Mouse (Mus musculus): ENCODE results near the gene Actrt2. TPM values are rescaled to one million over a fixed set of nuclear protein-coding genes. Genes with fewer than 3 reads are reported as not detected.

Gene Actrt2
- polyA plus RNA-seq, 1 experiment from 2014 or later = not detected

DNA sequence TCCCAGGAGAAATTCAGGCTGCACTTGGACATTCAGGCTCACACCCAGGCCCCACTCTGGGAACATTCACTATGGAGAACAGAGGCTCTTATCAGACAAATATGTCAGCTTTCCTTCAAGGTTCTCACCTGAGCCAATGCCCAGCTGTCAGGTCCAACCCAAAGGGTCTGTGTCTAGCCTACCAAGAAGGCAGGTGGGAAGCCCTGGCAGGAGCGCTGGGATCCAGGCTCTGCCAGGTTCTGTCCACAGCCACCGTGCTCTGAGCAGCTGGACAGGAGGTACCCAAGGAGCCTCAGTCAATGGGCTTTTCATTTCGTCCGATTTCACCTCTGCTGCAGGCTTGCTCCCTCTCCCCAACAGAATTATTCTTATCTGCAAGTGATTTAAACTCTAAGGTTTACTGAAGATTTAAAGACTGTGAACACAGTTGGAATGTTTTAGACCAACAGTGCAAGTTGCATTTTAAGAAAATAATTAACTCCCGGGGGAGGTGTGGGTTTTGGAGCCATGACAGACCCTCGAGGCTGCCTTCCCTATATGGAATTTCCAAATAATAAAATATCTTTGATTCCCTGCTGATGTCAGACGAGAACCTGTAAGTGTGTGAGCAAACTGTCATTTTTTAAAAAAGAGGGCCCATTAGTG lies 35.9 kb upstream of the Actrt2 start:
- no peak for ATAC-seq (ENCODE audit: low FRiP score)
- WGBS = 72% methylated on average over 7 of the region's 7 CpGs

GRCm38 (mm10) chr4:154702931-154703330 lies 35.3 kb upstream of the Actrt2 start:
- Histone ChIP-seq H3K27me3 (ENCODE audit: control insufficient read depth, insufficient read depth, low read length) (no peaks in the 10 kb centered on the region), H3K9me3 (ENCODE audit: control insufficient read depth, low read length) (no peaks in the 10 kb centered on the region), H3K4me2 (replicated peaks) (no peak overlapping the region), H3K36me3 (replicated peaks; ENCODE audit: control insufficient read depth, insufficient read depth) (no peaks in the 10 kb centered on the region), H3K4me3 (replicated peaks; ENCODE audit: low read length) (no peak overlapping the region), H3K27ac (no peak overlapping the region), H3K9ac (no peak overlapping the region), H3K4me1 (replicated peaks; ENCODE audit: control insufficient read depth, insufficient read depth, low read length) (0 out of 2 replicates have a peak, but pooled peaks cover 1% of the 10 kb centered on the region)
- ATAC-seq (ENCODE audit: low FRiP score) (no peak), DNase-seq (ENCODE audit: low spot score) (no peak)
- WGBS = 89% methylated on average over 7 of the region's 7 CpGs

More for the DNA sequence above, 35.9 kb upstream of the Actrt2 start:
- Histone ChIP-seq H3K27ac (no peak overlapping the region), H3K27me3 (ENCODE audit: control insufficient read depth, insufficient read depth, low read length) (no peaks in the 10 kb centered on the region), H3K9ac (no peak overlapping the region), H3K9me3 (ENCODE audit: control insufficient read depth, low read length) (no peaks in the 10 kb centered on the region), H3K4me1 (replicated peaks; ENCODE audit: control insufficient read depth, insufficient read depth, low read length) (no peaks in the 10 kb centered on the region), H3K4me3 (replicated peaks; ENCODE audit: low read length) (no peak overlapping the region), H3K4me2 (replicated peaks) (no peak overlapping the region), H3K36me3 (replicated peaks; ENCODE audit: control insufficient read depth, insufficient read depth) (no peaks in the 10 kb centered on the region)
- DNase-seq (ENCODE audit: low spot score) = no peak

DNA sequence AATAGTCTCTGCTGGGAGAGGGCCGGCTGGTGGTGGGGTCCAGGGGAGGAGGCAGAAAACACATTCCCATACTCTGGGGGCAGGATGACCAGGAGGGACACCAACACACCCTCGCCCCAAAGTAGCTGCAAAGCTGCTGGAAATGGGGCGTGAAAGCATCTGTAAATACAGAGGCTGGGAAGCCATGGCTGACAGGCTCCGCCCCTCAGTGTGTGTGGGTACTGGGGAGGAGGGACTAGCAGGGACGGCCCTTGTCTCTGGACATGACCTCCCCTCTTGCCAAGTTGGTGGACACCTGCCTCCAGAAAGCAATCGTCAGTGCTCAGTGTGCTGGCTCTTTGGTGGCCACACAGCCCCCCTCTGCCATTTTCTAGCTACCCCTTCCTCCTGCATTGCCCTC lies 34.5 kb upstream of the Actrt2 start:
- Histone ChIP-seq H3K4me3 (replicated peaks; ENCODE audit: low read length) (no peak overlapping the region), H3K27me3 (ENCODE audit: control insufficient read depth, insufficient read depth, low read length) (no peaks in the 10 kb centered on the region), H3K4me2 (replicated peaks) (no peak overlapping the region), H3K27ac (no peak overlapping the region), H3K9ac (no peak overlapping the region), H3K9me3 (ENCODE audit: control insufficient read depth, low read length) (no peaks in the 10 kb centered on the region), H3K4me1 (replicated peaks; ENCODE audit: control insufficient read depth, insufficient read depth, low read length) (0 out of 2 replicates have a peak, but pooled peaks cover 3% of the 10 kb centered on the region), H3K36me3 (replicated peaks; ENCODE audit: control insufficient read depth, insufficient read depth) (no peaks in the 10 kb centered on the region)
- no peak for ATAC-seq (ENCODE audit: low FRiP score)
- 61% methylated on average over 6 of the region's 6 CpGs for WGBS
- no peak for DNase-seq (ENCODE audit: low spot score)

DNA sequence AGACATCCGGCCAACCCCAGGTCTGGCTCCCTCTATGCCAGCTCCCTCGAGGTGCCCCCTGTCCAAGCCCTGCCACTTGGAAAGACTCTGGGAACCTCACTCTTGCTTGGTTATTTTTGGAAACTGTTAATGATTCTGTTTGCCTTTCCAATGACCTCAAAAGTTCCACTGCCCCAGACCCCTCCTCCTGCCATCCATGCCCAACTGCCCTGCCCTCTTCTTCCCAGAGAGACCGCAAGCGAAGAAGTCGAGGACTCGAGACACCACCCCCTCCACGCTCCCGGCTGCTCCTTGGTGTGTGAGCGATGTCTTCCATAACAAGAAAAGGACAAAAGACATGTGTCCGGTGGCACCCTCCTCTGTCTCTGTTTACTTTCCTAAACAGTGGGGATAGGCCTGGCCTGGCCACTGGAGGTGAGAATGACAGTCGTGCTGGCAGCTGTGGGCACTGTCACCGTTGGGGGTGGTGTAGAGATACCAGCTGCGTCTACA lies 33.3 kb upstream of the Actrt2 start:
- H3K4me2 ChIP-seq (replicated peaks) = no peak overlapping the region
- H3K9me3 ChIP-seq (ENCODE audit: control insufficient read depth, low read length) = no peaks in the 10 kb centered on the region
- DNase-seq (ENCODE audit: low spot score) (no peak), ATAC-seq (ENCODE audit: low FRiP score) (no peak)
- H3K4me1 ChIP-seq (replicated peaks; ENCODE audit: control insufficient read depth, insufficient read depth, low read length) = 0 out of 2 replicates have a peak, but pooled peaks cover 3% of the 10 kb centered on the region
- H3K4me3 ChIP-seq (replicated peaks; ENCODE audit: low read length) = no peak overlapping the region
- 88% methylated on average over 13 of the region's 13 CpGs for WGBS
- no peak overlapping the region for H3K9ac ChIP-seq
- no peaks in the 10 kb centered on the region for H3K36me3 ChIP-seq (replicated peaks; ENCODE audit: control insufficient read depth, insufficient read depth)
- H3K27ac ChIP-seq = no peak overlapping the region
- H3K27me3 ChIP-seq (ENCODE audit: control insufficient read depth, insufficient read depth, low read length) = no peaks in the 10 kb centered on the region

DNA sequence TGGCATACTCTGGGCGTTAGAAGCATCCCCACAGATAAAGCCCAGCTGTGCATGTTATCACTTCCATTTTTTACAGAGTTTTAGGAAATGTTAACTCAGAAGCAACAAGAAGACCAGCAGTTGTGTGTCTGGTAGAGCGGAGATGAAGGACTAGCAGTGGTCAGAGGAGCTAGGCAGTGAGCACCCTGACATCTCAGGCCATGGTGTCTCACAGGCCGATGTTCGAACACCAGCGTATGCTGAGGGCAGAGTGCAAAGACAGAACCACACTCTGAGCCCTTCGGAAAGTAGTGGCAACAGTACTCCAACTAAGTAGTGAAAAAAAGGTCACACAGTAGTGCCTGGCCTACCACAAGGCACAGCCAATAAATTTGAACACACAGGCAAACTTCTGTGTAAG lies 32.8 kb upstream of the Actrt2 start:
- no peak overlapping the region for H3K9ac ChIP-seq
- DNase-seq (ENCODE audit: low spot score) (no peak), ATAC-seq (ENCODE audit: low FRiP score) (no peak)
- H3K4me3 ChIP-seq (replicated peaks; ENCODE audit: low read length) = no peak overlapping the region
- H3K27ac ChIP-seq = no peak overlapping the region
- H3K9me3 ChIP-seq (ENCODE audit: control insufficient read depth, low read length) = no peaks in the 10 kb centered on the region
- H3K4me2 ChIP-seq (replicated peaks) = no peak overlapping the region
- no peaks in the 10 kb centered on the region for H3K36me3 ChIP-seq (replicated peaks; ENCODE audit: control insufficient read depth, insufficient read depth)
- WGBS = 91% methylated on average over 6 of the region's 6 CpGs
- H3K27me3 ChIP-seq (ENCODE audit: control insufficient read depth, insufficient read depth, low read length) = no peaks in the 10 kb centered on the region
- H3K4me1 ChIP-seq (replicated peaks; ENCODE audit: control insufficient read depth, insufficient read depth, low read length) = 0 out of 2 replicates have a peak, but pooled peaks cover 3% of the 10 kb centered on the region

GRCm38 (mm10) chr4:154699236-154699635 lies 31.6 kb upstream of the Actrt2 start:
- Histone ChIP-seq H3K36me3 (replicated peaks; ENCODE audit: control insufficient read depth, insufficient read depth) (no peaks in the 10 kb centered on the region), H3K4me1 (replicated peaks; ENCODE audit: control insufficient read depth, insufficient read depth, low read length) (0 out of 2 replicates have a peak, but pooled peaks cover 3% of the 10 kb centered on the region), H3K9ac (no peak overlapping the region), H3K4me2 (replicated peaks) (no peak overlapping the region), H3K27ac (no peak overlapping the region), H3K27me3 (ENCODE audit: control insufficient read depth, insufficient read depth, low read length) (no peaks in the 10 kb centered on the region), H3K4me3 (replicated peaks; ENCODE audit: low read length) (no peak overlapping the region), H3K9me3 (ENCODE audit: control insufficient read depth, low read length) (no peaks in the 10 kb centered on the region)
- ATAC-seq (ENCODE audit: low FRiP score) (no peak), DNase-seq (ENCODE audit: low spot score) (no peak)
- 89% methylated on average over 8 of the region's 8 CpGs for WGBS

DNA sequence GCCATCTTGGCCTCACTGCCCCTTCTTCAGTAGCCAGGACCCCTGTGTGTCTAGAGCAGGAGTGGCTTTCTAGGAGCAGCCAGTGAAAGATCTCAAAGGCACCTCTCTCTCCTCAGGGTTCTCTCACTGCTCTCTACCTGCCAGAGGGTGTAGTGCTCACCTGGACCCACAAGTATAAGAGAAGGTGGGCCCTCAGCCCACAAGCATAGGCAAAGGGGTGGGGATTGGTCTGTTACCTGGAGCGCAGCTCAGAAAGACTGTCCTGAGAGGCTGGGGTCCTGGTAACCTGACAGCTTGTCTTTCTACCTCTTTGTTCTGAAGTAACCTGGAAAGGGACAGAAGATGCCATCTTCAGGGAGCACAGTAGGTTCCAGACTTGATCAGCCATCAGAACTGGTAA lies 31.0 kb upstream of the Actrt2 start:
- 100% methylated on average over 1 of the region's 1 CpGs for WGBS
- ATAC-seq (ENCODE audit: low FRiP score) (no peak), DNase-seq (ENCODE audit: low spot score) (no peak)
- no peaks in the 10 kb centered on the region for H3K27me3 ChIP-seq (ENCODE audit: control insufficient read depth, insufficient read depth, low read length)
- 0 out of 2 replicates have a peak, but pooled peaks cover 3% of the 10 kb centered on the region for H3K4me1 ChIP-seq (replicated peaks; ENCODE audit: control insufficient read depth, insufficient read depth, low read length)
- H3K4me3 ChIP-seq (replicated peaks; ENCODE audit: low read length) = no peak overlapping the region
- no peak overlapping the region for H3K4me2 ChIP-seq (replicated peaks)
- H3K36me3 ChIP-seq (replicated peaks; ENCODE audit: control insufficient read depth, insufficient read depth) = no peaks in the 10 kb centered on the region
- no peak overlapping the region for H3K27ac ChIP-seq
- no peaks in the 10 kb centered on the region for H3K9me3 ChIP-seq (ENCODE audit: control insufficient read depth, low read length)
- no peak overlapping the region for H3K9ac ChIP-seq

DNA sequence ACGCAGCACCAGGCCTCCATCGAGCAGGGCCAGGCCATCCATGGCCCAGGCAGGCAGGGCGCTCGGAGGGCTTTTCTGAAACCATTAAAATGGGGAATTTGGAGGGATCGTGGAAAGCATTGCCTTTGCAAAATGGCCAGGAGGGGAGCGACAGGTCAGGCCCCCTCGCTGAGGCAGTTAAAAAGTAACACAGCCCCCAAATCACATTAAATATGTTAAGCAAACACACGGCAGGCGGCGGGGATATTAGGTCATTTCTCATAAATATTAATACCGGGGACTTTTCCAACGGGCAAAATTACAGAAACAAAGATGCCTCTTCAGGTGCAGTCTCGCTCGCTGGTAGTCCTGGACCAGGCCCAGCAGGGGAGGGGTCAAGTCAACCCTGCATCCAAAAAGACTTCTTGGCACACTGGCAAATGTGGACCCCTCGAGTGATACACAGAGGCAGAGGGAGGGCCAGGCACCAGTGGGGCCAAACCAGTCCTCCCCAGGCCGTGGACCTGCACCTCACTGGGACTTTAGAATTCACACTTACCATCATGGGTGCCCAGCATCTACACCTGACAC lies 30.4 kb upstream of the Actrt2 start:
- 63% methylated on average over 16 of the region's 16 CpGs for WGBS

GRCm38 (mm10) chr4:154697476-154697875 lies 29.8 kb upstream of the Actrt2 start:
- no peak overlapping the region for H3K4me3 ChIP-seq (replicated peaks; ENCODE audit: low read length)
- H3K36me3 ChIP-seq (replicated peaks; ENCODE audit: control insufficient read depth, insufficient read depth) = no peaks in the 10 kb centered on the region
- no peak for DNase-seq (ENCODE audit: low spot score)
- H3K4me2 ChIP-seq (replicated peaks) = no peak overlapping the region
- H3K9ac ChIP-seq = no peak overlapping the region
- H3K27me3 ChIP-seq (ENCODE audit: control insufficient read depth, insufficient read depth, low read length) = no peaks in the 10 kb centered on the region
- H3K4me1 ChIP-seq (replicated peaks; ENCODE audit: control insufficient read depth, insufficient read depth, low read length) = 0 out of 2 replicates have a peak, but pooled peaks cover 3% of the 10 kb centered on the region
- ATAC-seq (ENCODE audit: low FRiP score) = no peak
- WGBS = 82% methylated on average over 5 of the region's 5 CpGs
- H3K9me3 ChIP-seq (ENCODE audit: control insufficient read depth, low read length) = no peaks in the 10 kb centered on the region
- H3K27ac ChIP-seq = no peak overlapping the region

More for the DNA sequence above, 30.4 kb upstream of the Actrt2 start:
- Histone ChIP-seq H3K4me1 (replicated peaks; ENCODE audit: control insufficient read depth, insufficient read depth, low read length) (0 out of 2 replicates have a peak, but pooled peaks cover 3% of the 10 kb centered on the region), H3K36me3 (replicated peaks; ENCODE audit: control insufficient read depth, insufficient read depth) (no peaks in the 10 kb centered on the region), H3K27me3 (ENCODE audit: control insufficient read depth, insufficient read depth, low read length) (no peaks in the 10 kb centered on the region), H3K9ac (no peak overlapping the region), H3K27ac (no peak overlapping the region), H3K4me2 (replicated peaks) (no peak overlapping the region), H3K4me3 (replicated peaks; ENCODE audit: low read length) (no peak overlapping the region), H3K9me3 (ENCODE audit: control insufficient read depth, low read length) (no peaks in the 10 kb centered on the region)
- DNase-seq (ENCODE audit: low spot score) (no peak), ATAC-seq (ENCODE audit: low FRiP score) (no peak)

Measured in hindbrain, embryonic 14.5 days (tissue).